Mouse (Mus musculus) forebrain, postnatal 0 days (tissue): ENCODE measurements around the gene Hoxc11. TPM values are rescaled to one million over a fixed set of nuclear protein-coding genes. Genes with fewer than 3 reads are reported as not detected.

Source experiments
- ATAC-seq: fragments of 200-750 bp; cut with Nextera tagmentation; 2 replicates; pipeline ENCODE4 v1.8.0; 2017; ENCODE audit warnings: mild to moderate bottlenecking, moderate library complexity
- DNase-seq: peaks from one replicate; pipeline ENCODE4 v3.0.0-alpha.2; 2015
- H3K27ac ChIP-seq: fragments of 300-500 bp; sonication (generic); 2 replicates; pipeline ENCODE4 v1.5.1; 2014; ENCODE audit warnings: low read depth, mild to moderate bottlenecking, antibody characterized with exemption, low read length, moderate library complexity, mixed read lengths
- H3K27me3 ChIP-seq: fragments of 300-500 bp; sonication (generic); 2 replicates; pipeline ENCODE4 v1.6.1; 2014; ENCODE audit warnings: mild to moderate bottlenecking, low read length, mixed read lengths; ENCODE audit not compliant: insufficient read depth
- H3K36me3 ChIP-seq: fragments of 300-500 bp; sonication (generic); 2 replicates; pipeline ENCODE4 v1.6.1; 2014; ENCODE audit warnings: mild to moderate bottlenecking, moderate library complexity; ENCODE audit not compliant: insufficient read depth
- H3K4me1 ChIP-seq: fragments of 300-500 bp; sonication (generic); 2 replicates; pipeline ENCODE4 v1.6.1; 2014; ENCODE audit warnings: antibody characterized with exemption; ENCODE audit not compliant: insufficient read depth
- H3K4me2 ChIP-seq: fragments of 300-500 bp; sonication (generic); 2 replicates; pipeline ENCODE4 v1.6.1; 2014; ENCODE audit warnings: low read depth, mild to moderate bottlenecking, moderate library complexity
- H3K4me3 ChIP-seq: fragments of 300-500 bp; sonication (generic); 2 replicates; pipeline ENCODE4 v1.5.1; 2014; ENCODE audit warnings: low read depth, low read length, mixed read lengths
- H3K9ac ChIP-seq: fragments of 300-500 bp; sonication (generic); 2 replicates; pipeline ENCODE4 v1.6.1; 2014; ENCODE audit warnings: mild to moderate bottlenecking
- H3K9me3 ChIP-seq: fragments of 300-500 bp; sonication (generic); 2 replicates; pipeline ENCODE4 v1.6.1; 2016; ENCODE audit warnings: low read length
- CTCF ChIP-seq: sonication (generic); IDR thresholded peaks from 2 replicates; pipeline ENCODE4 v1.5.1; 2016; ENCODE audit warnings: antibody characterized with exemption, control low read depth, low read depth
- WGBS: fragments of 180-500 bp; shearing (Covaris S2); extraction: QIAGEN DNeasy Blood & Tissue Kit; methylation state at CpG from one replicate; pipeline ENCODE4 v1.1.7; 2014; 5-methylcytosine and 5-hydroxymethylcytosine counted together
- polyA plus RNA-seq: library from polyadenylated mRNA; unstranded; fragments of >200 nt; fragmentation: Nextera tagmentation; extraction: Ambion mirVana; gene quantifications from 2 replicates; pipeline ENCODE4 v1.2.1, GENCODE M21; 2015
- total RNA-seq: library from RNA; depleted of rRNA; stranded (reverse); fragments of >200 nt; gene quantifications from 2 replicates; pipeline ENCODE4 v1.2.3, GENCODE M21; 2014

Hoxc11 gene
- total and polyA plus RNA-seq, 2 experiments from 2014 or later = not detected

- DNase-seq = no peak
- H3K9me3 ChIP-seq = no peaks in the 10 kb centered on the region
- TF ChIP-seq CTCF = no peak
- ATAC-seq = no peak
- WGBS = 12% methylated on average over 2 of the region's 2 CpGs
- peaks cover 99% of the 10 kb centered on the region for H3K27me3 ChIP-seq
- H3K4me1 ChIP-seq = no peaks in the 10 kb centered on the region
- no peak overlapping the region for H3K27ac ChIP-seq
- no peak overlapping the region for H3K4me2 ChIP-seq
- no peak overlapping the region for H3K4me3 ChIP-seq
- H3K9ac ChIP-seq = no peak overlapping the region
- no peaks in the 10 kb centered on the region for H3K36me3 ChIP-seq
These were observed 5.4 kb upstream of the Hoxc11 start for GRCm38 (mm10) chr15:102948842-102949241.

- no peak overlapping the region for H3K27ac ChIP-seq
- H3K4me2 ChIP-seq = no peak overlapping the region
- no peak for TF ChIP-seq CTCF
- no peak overlapping the region for H3K4me3 ChIP-seq
- H3K4me1 ChIP-seq = no peaks in the 10 kb centered on the region
- no peak for DNase-seq
- H3K9ac ChIP-seq = no peak overlapping the region
- ATAC-seq = no peak
- peaks cover 96% of the 10 kb centered on the region for H3K27me3 ChIP-seq
- H3K36me3 ChIP-seq = no peaks in the 10 kb centered on the region
- H3K9me3 ChIP-seq = no peaks in the 10 kb centered on the region
- WGBS = 2% methylated on average over 20 of the region's 20 CpGs
These were observed 4.5 kb upstream of the Hoxc11 start for GRCm38 (mm10) chr15:102949696-102950095.

- 8% methylated on average over 2 of the region's 2 CpGs for WGBS
These were observed 3.4 kb upstream of the Hoxc11 start for GRCm38 (mm10) chr15:102950877-102951276.

GRCm38 (mm10) chr15:102953561-102953960, 666 bp upstream of the Hoxc11 start:
- Histone ChIP-seq H3K4me1 (no peaks in the 10 kb centered on the region), H3K9ac (no peak overlapping the region), H3K27ac (no peak overlapping the region), H3K9me3 (no peaks in the 10 kb centered on the region), H3K27me3 (peaks cover 95% of the 10 kb centered on the region), H3K4me3 (no peak overlapping the region), H3K36me3 (no peaks in the 10 kb centered on the region), H3K4me2 (no peak overlapping the region)
- no peak for TF ChIP-seq CTCF
- DNase-seq (no peak), ATAC-seq (no peak)
- WGBS = 3% methylated on average over 6 of the region's 6 CpGs

More at GRCm38 (mm10) chr15:102950877-102951276, 3.4 kb upstream of the Hoxc11 start:
- Histone ChIP-seq H3K9me3 (no peaks in the 10 kb centered on the region), H3K4me3 (no peak overlapping the region), H3K27ac (no peak overlapping the region), H3K36me3 (no peaks in the 10 kb centered on the region), H3K4me1 (no peaks in the 10 kb centered on the region), H3K4me2 (no peak overlapping the region), H3K9ac (no peak overlapping the region), H3K27me3 (peaks cover 95% of the 10 kb centered on the region)
- ATAC-seq (no peak), DNase-seq (no peak)
- no peak for TF ChIP-seq CTCF

- ATAC-seq = no peak
- peaks cover 95% of the 10 kb centered on the region for H3K27me3 ChIP-seq
- H3K27ac ChIP-seq = no peak overlapping the region
- WGBS = under 1% methylated on average over 28 of the region's 28 CpGs
- DNase-seq = no peak
- no peak overlapping the region for H3K9ac ChIP-seq
- H3K4me3 ChIP-seq = no peak overlapping the region
- no peaks in the 10 kb centered on the region for H3K36me3 ChIP-seq
- H3K4me1 ChIP-seq = no peaks in the 10 kb centered on the region
- H3K9me3 ChIP-seq = no peaks in the 10 kb centered on the region
- no peak overlapping the region for H3K4me2 ChIP-seq
- no peak for TF ChIP-seq CTCF
These were observed 768 bp downstream of the Hoxc11 start for GRCm38 (mm10) chr15:102955007-102955382.

GRCm38 (mm10) chr15:102955833-102956640, 1.8 kb downstream of the Hoxc11 start:
- peaks cover 95% of the 10 kb centered on the region for H3K27me3 ChIP-seq
- no peaks in the 10 kb centered on the region for H3K4me1 ChIP-seq
- no peak for ATAC-seq
- WGBS = 1% methylated on average over 40 of the region's 40 CpGs
- no peak overlapping the region for H3K9ac ChIP-seq
- no peak overlapping the region for H3K27ac ChIP-seq
- H3K9me3 ChIP-seq = no peaks in the 10 kb centered on the region
- TF ChIP-seq CTCF = no peak
- H3K4me2 ChIP-seq = no peak overlapping the region
- no peak overlapping the region for H3K4me3 ChIP-seq
- no peak for DNase-seq
- no peaks in the 10 kb centered on the region for H3K36me3 ChIP-seq

- ATAC-seq = no peak
- H3K4me2 ChIP-seq = no peak overlapping the region
- H3K9me3 ChIP-seq = no peaks in the 10 kb centered on the region
- no peak overlapping the region for H3K27ac ChIP-seq
- H3K4me3 ChIP-seq = no peak overlapping the region
- no peaks in the 10 kb centered on the region for H3K4me1 ChIP-seq
- H3K27me3 ChIP-seq = peaks cover 95% of the 10 kb centered on the region
- no peaks in the 10 kb centered on the region for H3K36me3 ChIP-seq
- under 1% methylated on average over 12 of the region's 12 CpGs for WGBS
- no peak for DNase-seq
- no peak overlapping the region for H3K9ac ChIP-seq
- TF ChIP-seq CTCF = no peak
These were observed 2.7 kb downstream of the Hoxc11 start for GRCm38 (mm10) chr15:102956906-102957305.
